Mouse (Mus musculus) E14TG2a.4 (cell line): Measurements from ENCODE around the gene Chrm4.
A peak's percentile ranks its signal among the peaks of the same experiment; 100 is the strongest.

Source experiments
- H3K27me3 ChIP-seq: 2 replicates; pipeline ENCODE4 v1.6.1; 2014; ENCODE audit warnings: low read length, control low read depth; ENCODE audit not compliant: insufficient read depth
- H3K36me3 ChIP-seq: 2 replicates; pipeline ENCODE4 v1.6.1; 2014; ENCODE audit warnings: low read length, control low read depth; ENCODE audit not compliant: insufficient read depth
- H3K4me1 ChIP-seq: replicated peaks from 2 replicates; pipeline ENCODE4 v1.6.1; 2014; ENCODE audit warnings: low read depth, low read length, control low read depth
- H3K4me3 ChIP-seq: replicated peaks from 2 replicates; pipeline ENCODE4 v1.5.1; 2014; ENCODE audit warnings: mild to moderate bottlenecking, low read length
- H3K9me3 ChIP-seq: 2 replicates; pipeline ENCODE4 v1.6.1; 2014; ENCODE audit warnings: low read length, control low read depth
- CTCF ChIP-seq: conservative IDR thresholded peaks from 2 replicates; pipeline ENCODE4 v1.5.1; 2014; ENCODE audit warnings: low read length
- NANOG ChIP-seq: IDR thresholded peaks from 2 replicates; pipeline ENCODE4 v1.6.1; 2014; ENCODE audit warnings: borderline replicate concordance, low read length, mixed read lengths
- POU5F1 ChIP-seq: IDR thresholded peaks from 2 replicates; pipeline ENCODE4 v1.6.1; 2014; ENCODE audit warnings: low read length, borderline replicate concordance

The Chrm4 gene

GRCm38 (mm10) chr2:91947397-91948150, 20.5 kb downstream of the Chrm4 start:
- H3K4me3 ChIP-seq: no peak overlapping the region
- TF ChIP-seq CTCF (no peak), POU5F1 (no peak), NANOG (no peak)
- H3K36me3 ChIP-seq: peaks cover 7% of the 10 kb centered on the region; the same call in 1 of the 2 replicates
- H3K4me1 ChIP-seq: peaks cover 78% of the 10 kb centered on the region
- H3K9me3 ChIP-seq: no peaks in the 10 kb centered on the region
- H3K27me3 ChIP-seq: no peaks in the 10 kb centered on the region

- Histone ChIP-seq H3K4me1 (peaks cover 77% of the 10 kb centered on the region), H3K27me3 (no peaks in the 10 kb centered on the region), H3K36me3 (peaks cover 7% of the 10 kb centered on the region; the same call in 1 of the 2 replicates), H3K9me3 (no peaks in the 10 kb centered on the region), H3K4me3 (no peak overlapping the region)
- no peak for TF ChIP-seq POU5F1
- TF ChIP-seq NANOG: no peak
Observed at GRCm38 (mm10) chr2:91948151-91948509, 21.1 kb downstream of the Chrm4 start.

GRCm38 (mm10) chr2:91948792-91949241, 21.8 kb downstream of the Chrm4 start:
- Histone ChIP-seq H3K4me1 (peaks cover 76% of the 10 kb centered on the region), H3K9me3 (no peaks in the 10 kb centered on the region), H3K36me3 (peaks cover 7% of the 10 kb centered on the region; the same call in 1 of the 2 replicates), H3K4me3 (no peak overlapping the region), H3K27me3 (no peaks in the 10 kb centered on the region)
- no peak for TF ChIP-seq NANOG
- no peak for TF ChIP-seq POU5F1
- no peak for TF ChIP-seq CTCF

GRCm38 (mm10) chr2:91949411-91950274, 22.6 kb downstream of the Chrm4 start:
- Histone ChIP-seq H3K9me3 (no peaks in the 10 kb centered on the region), H3K4me1 (peaks cover 76% of the 10 kb centered on the region), H3K4me3 (peak overlapping the region; percentile 51), H3K36me3 (peaks cover 7% of the 10 kb centered on the region; the same call in 1 of the 2 replicates), H3K27me3 (no peaks in the 10 kb centered on the region)
- TF ChIP-seq NANOG: no peak
- TF ChIP-seq POU5F1: no peak
- TF ChIP-seq CTCF: no peak

- Histone ChIP-seq H3K36me3 (0 out of 2 replicates have a peak, but pooled peaks cover 3% of the 10 kb centered on the region), H3K9me3 (no peaks in the 10 kb centered on the region), H3K4me1 (peaks cover 76% of the 10 kb centered on the region), H3K27me3 (no peaks in the 10 kb centered on the region), H3K4me3 (peak overlapping the region; percentile 51)
- no peak for TF ChIP-seq NANOG
- no peak for TF ChIP-seq CTCF
- no peak for TF ChIP-seq POU5F1
Observed at GRCm38 (mm10) chr2:91950275-91951085, 23.4 kb downstream of the Chrm4 start.

GRCm38 (mm10) chr2:91953825-91954224, 26.8 kb downstream of the Chrm4 start:
- Histone ChIP-seq H3K4me3 (peak overlapping the region; percentile 35; the same call in 1 of the 2 replicates), H3K9me3 (no peaks in the 10 kb centered on the region), H3K4me1 (peaks cover 74% of the 10 kb centered on the region), H3K27me3 (no peaks in the 10 kb centered on the region), H3K36me3 (peaks cover 9% of the 10 kb centered on the region; the same call in 1 of the 2 replicates)
- TF ChIP-seq POU5F1 (no peak), CTCF (no peak), NANOG (no peak)

- H3K4me3 ChIP-seq: no peak overlapping the region
- H3K36me3 ChIP-seq: peaks cover 16% of the 10 kb centered on the region
- H3K9me3 ChIP-seq: no peaks in the 10 kb centered on the region
- TF ChIP-seq POU5F1 (no peak), NANOG (no peak), CTCF (no peak)
- H3K4me1 ChIP-seq: peaks cover 74% of the 10 kb centered on the region
- H3K27me3 ChIP-seq: no peaks in the 10 kb centered on the region
Observed at GRCm38 (mm10) chr2:91955121-91955591, 28.1 kb downstream of the Chrm4 start.

GRCm38 (mm10) chr2:91955875-91956274, 28.8 kb downstream of the Chrm4 start:
- no peaks in the 10 kb centered on the region for H3K9me3 ChIP-seq
- H3K4me3 ChIP-seq: no peak overlapping the region
- no peaks in the 10 kb centered on the region for H3K27me3 ChIP-seq
- H3K4me1 ChIP-seq: peaks cover 74% of the 10 kb centered on the region
- H3K36me3 ChIP-seq: peaks cover 21% of the 10 kb centered on the region
- TF ChIP-seq POU5F1 (no peak), CTCF (no peak), NANOG (no peak)
